Mouse (Mus musculus): ENCODE measurements around the gene Adprh. TPM values are rescaled to one million over a fixed set of nuclear protein-coding genes. Genes with fewer than 3 reads are reported as not detected.

Adprh gene
- polyA plus RNA-seq, 1 experiment from 2014 or later: 153 TPM

DNA sequence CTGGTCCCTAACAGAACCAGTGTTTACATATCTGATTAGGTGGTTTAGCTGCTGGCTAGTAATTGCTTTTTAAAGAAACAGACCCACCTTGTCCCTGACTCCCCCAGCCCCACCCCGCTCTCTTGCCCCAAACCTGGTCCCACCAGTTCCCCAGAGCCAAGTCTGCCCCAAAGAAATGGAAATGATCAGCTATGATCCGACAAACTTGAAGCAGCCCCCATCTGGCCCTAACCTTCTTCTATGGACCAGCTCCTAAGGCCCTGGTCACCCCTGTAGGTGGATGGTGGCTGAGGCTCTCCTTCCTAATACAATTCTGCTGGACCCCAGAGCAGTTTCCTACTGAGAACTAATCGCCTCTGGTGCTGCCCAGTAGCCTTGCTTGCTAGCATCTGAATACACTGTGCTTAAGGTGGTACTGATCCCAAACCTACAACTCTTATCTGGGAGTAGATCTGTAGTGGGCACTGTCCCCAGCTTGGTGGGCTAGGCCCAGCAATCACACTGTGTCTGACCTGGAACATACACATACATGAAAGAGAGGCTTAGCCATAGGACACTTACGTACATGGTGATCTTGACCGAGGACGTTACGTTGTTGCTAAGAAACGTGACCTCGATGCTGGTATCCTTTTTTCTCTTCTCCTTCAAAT is 52.1 kb downstream of the Adprh start:
- Histone ChIP-seq H3K4me3 (replicated peaks) (peak overlapping the region; percentile 32; the same call in 1 of the 2 replicates), H3K36me3 (no peaks in the 10 kb centered on the region), H3K27ac (replicated peaks) (peak overlapping the region; percentile 83), H3K27me3 (replicated peaks) (no peaks in the 10 kb centered on the region), H3K4me1 (peaks cover 16% of the 10 kb centered on the region), H3K4me2 (peak overlapping the region; percentile 54), H3K9me3 (replicated peaks) (no peaks in the 10 kb centered on the region), H3K9ac (replicated peaks) (peak overlapping the region; percentile 36; the same call in 1 of the 2 replicates)
- 80% methylated on average over 9 of the region's 9 CpGs for WGBS
- peak; percentile 45 for ATAC-seq (ENCODE audit: low FRiP score)

DNA sequence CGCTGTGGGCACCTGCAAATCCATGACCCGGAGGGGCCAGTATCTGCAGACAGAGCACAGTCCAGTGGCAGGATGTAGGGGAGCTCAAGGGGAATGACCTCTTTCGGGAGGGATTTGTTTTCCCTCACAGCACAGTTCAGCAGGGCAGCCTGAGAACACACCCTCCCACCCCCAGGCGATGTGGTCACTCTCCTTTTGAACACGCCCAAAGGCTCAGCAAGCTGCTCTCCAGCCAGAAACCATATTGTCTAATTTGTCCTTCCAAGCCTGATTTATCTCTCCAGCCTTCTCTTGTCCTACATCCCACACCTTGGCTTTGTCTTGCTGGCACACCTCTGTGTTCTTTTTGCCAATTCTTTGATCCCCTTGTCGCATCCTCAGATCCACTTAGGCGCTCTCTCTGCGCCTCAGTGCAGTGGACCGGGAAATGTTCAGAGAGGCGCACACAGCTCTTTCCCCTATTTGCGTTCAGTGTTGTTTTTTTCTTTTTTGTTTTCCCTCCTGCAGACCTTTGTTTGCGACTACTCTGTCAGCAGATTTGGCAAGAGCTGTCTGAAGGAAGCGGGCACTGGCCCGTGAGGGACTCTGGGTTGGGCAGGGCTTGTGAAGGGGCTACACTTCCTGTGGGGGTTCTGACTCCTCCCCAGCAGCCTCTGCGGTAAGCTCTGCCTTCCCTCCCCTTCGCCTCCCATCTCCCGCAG is 52.8 kb downstream of the Adprh start:
- Histone ChIP-seq H3K4me2 (peak overlapping the region; percentile 54), H3K4me3 (replicated peaks) (peak overlapping the region; percentile 32), H3K27ac (replicated peaks) (peak overlapping the region; percentile 83), H3K27me3 (replicated peaks) (no peaks in the 10 kb centered on the region), H3K9me3 (replicated peaks) (no peaks in the 10 kb centered on the region), H3K36me3 (no peaks in the 10 kb centered on the region), H3K4me1 (peaks cover 16% of the 10 kb centered on the region), H3K9ac (replicated peaks) (peak overlapping the region; percentile 36; the same call in 1 of the 2 replicates)
- ATAC-seq (ENCODE audit: low FRiP score): peak; percentile 95
- WGBS: 17% methylated on average over 17 of the region's 17 CpGs

DNA sequence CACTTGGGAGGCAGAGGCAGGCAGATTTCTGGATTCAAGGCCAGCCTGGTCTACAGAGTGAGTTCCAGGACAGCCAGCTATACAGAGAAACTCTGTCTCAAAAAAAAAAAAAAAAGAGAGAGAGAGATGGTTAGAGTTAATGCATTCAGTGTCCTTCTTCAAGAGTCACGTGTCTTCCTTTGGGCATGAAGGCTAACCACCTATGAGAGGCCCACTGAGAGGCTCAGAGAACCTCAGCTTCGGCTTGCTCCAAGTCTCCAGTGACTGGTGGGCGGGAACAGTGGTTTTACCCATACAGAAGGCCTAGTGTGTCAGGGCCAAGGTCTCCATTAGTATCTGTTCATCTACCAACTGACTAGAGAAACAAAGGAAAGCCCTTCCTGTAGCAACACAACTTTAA is 53.4 kb downstream of the Adprh start:
- WGBS: 82% methylated on average over 3 of the region's 3 CpGs
- no peak; the same call in 1 of the 2 replicates for ATAC-seq (ENCODE audit: low FRiP score)
- Histone ChIP-seq H3K36me3 (no peaks in the 10 kb centered on the region), H3K4me1 (peaks cover 16% of the 10 kb centered on the region), H3K4me2 (peak overlapping the region; percentile 54), H3K9me3 (replicated peaks) (no peaks in the 10 kb centered on the region), H3K4me3 (replicated peaks) (no peak overlapping the region), H3K27me3 (replicated peaks) (no peaks in the 10 kb centered on the region), H3K27ac (replicated peaks) (peak overlapping the region; percentile 83), H3K9ac (replicated peaks) (no peak overlapping the region)

DNA sequence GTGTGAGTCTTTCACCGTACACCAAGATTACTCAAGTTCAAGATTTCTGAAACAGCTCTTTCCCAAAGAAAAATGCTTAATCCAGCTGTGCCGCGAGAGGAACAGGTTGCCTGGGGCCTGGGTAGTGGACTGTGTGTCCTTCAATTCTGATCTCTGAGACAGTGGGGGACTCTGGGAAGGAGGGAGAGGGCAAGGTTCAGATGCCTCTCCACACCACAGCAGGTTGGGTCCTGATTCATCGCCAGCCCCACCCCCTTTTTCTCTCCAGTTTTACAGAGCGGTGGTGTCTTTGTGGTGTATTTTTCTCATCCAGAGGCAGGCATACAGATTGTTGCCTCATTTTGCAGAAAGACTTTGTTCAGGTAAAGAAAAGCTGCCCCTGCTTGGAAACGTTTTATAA is 54.2 kb downstream of the Adprh start:
- Histone ChIP-seq H3K4me1 (peaks cover 16% of the 10 kb centered on the region), H3K4me2 (no peak overlapping the region), H3K9ac (replicated peaks) (no peak overlapping the region), H3K27ac (replicated peaks) (no peak overlapping the region), H3K4me3 (replicated peaks) (no peak overlapping the region), H3K36me3 (no peaks in the 10 kb centered on the region), H3K9me3 (replicated peaks) (no peaks in the 10 kb centered on the region), H3K27me3 (replicated peaks) (no peaks in the 10 kb centered on the region)
- ATAC-seq (ENCODE audit: low FRiP score): no peak
- 93% methylated on average over 6 of the region's 6 CpGs for WGBS

DNA sequence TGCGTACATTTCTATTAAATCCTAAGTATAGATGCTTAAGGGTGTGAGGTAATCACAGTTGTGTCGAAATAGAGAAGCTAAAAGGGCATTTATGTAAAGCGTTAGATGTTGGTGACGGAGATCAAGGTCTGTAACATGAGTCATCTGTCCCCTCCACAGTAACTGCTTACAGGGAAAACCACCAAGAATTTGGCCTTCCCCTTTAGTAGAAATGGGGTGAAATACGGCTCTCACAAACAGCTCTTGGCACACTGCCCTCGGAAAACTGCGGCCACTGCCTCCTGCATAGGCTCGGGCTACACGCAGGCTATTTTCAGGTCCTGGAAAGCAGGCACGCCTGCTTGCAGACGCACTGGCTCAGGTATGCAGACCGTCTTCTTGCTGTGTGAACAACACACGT is 56.3 kb downstream of the Adprh start:
- Histone ChIP-seq H3K4me3 (replicated peaks) (no peak overlapping the region), H3K4me2 (no peak overlapping the region), H3K4me1 (peaks cover 16% of the 10 kb centered on the region), H3K36me3 (no peaks in the 10 kb centered on the region), H3K9ac (replicated peaks) (no peak overlapping the region), H3K27ac (replicated peaks) (no peak overlapping the region), H3K27me3 (replicated peaks) (no peaks in the 10 kb centered on the region), H3K9me3 (replicated peaks) (no peaks in the 10 kb centered on the region)
- 60% methylated on average over 13 of the region's 13 CpGs for WGBS
- no peak for ATAC-seq (ENCODE audit: low FRiP score)

DNA sequence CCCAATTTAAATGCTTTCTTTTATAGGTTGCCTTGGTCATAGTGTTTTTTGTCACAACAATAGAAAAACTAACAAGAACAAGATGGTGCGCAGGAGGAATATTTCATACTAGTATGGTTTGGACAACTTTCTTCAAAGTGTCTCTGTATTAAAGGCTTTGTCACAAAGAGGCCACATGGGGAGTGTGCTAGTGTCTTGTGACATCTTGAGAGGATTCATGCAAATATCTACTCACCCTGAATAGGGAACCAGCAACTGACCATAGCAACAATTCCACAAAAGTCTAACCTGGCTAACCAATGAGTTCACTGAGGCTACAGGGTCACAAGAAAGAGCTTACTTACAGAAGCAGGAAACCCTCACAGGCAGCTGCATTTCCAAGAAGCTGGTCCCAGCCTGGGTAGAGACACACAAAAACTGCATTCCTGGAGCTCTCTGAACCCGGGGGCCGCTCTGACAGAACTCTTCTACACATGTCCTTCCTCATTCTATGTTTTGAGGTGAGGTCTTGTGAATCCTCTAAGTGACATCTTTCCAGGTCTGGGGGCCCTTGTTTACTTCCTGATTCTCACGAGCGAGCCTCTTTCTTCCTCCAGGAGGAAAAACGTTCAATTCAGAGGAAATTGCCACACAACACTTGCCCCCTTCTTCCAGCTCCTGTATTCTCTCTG is 57.3 kb downstream of the Adprh start:
- H3K27me3 ChIP-seq (replicated peaks): no peaks in the 10 kb centered on the region
- no peak overlapping the region for H3K27ac ChIP-seq (replicated peaks)
- 74% methylated on average over 6 of the region's 6 CpGs for WGBS
- H3K9me3 ChIP-seq (replicated peaks): no peaks in the 10 kb centered on the region
- no peak overlapping the region for H3K9ac ChIP-seq (replicated peaks)
- no peak overlapping the region for H3K4me2 ChIP-seq
- H3K4me3 ChIP-seq (replicated peaks): no peak overlapping the region
- no peaks in the 10 kb centered on the region for H3K36me3 ChIP-seq
- no peak for ATAC-seq (ENCODE audit: low FRiP score)
- H3K4me1 ChIP-seq: peaks cover 12% of the 10 kb centered on the region

DNA sequence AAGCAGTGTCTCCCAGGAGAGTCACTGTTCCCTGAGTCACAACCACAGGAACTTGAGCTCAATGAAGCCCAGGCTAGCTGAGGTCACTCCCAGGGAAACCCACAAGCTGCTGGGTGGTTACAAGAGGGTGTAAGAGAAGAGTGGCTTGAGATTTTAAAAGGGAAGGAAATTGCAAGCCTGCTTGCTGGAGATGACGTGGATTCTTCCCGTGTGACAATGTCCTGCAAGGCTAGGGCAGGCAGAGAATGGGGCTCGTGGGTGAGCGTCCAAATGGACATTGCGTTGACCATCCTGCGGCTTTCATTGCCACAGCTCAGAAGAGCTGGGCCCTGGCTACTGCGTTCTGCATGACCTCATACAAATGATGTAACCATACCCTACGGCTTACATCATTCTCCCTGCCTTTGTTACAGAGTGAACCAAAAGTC is 58.3 kb downstream of the Adprh start:
- Histone ChIP-seq H3K4me1 (peaks cover 2% of the 10 kb centered on the region), H3K27me3 (replicated peaks) (no peaks in the 10 kb centered on the region), H3K36me3 (no peaks in the 10 kb centered on the region), H3K9me3 (replicated peaks) (no peaks in the 10 kb centered on the region), H3K4me3 (replicated peaks) (no peak overlapping the region), H3K27ac (replicated peaks) (no peak overlapping the region), H3K4me2 (no peak overlapping the region), H3K9ac (replicated peaks) (no peak overlapping the region)
- WGBS: 89% methylated on average over 8 of the region's 8 CpGs
- ATAC-seq (ENCODE audit: low FRiP score): no peak

Other genes starting within 250 kb of the Adprh start
- gene Nr1i2, start 157.9 kb downstream of the Adprh start, polyA plus RNA-seq (2015; fragmentation: Nextera tagmentation; extraction: Ambion mirVana): 0.63 TPM in 1 of 2 replicates, not detected in the other
- gene Maats1, start 110.6 kb downstream of the Adprh start, polyA plus RNA-seq (2015; fragmentation: Nextera tagmentation; extraction: Ambion mirVana): 0.40 and 0.88 TPM in 2 replicates
- 95.8 and 101 TPM in 2 replicates for gene Cox17, start 105.7 kb downstream of the Adprh start, polyA plus RNA-seq (2015; fragmentation: Nextera tagmentation; extraction: Ambion mirVana)
- 0.72 TPM in 1 of 2 replicates, not detected in the other for gene Gm21987, start 105.7 kb downstream of the Adprh start, polyA plus RNA-seq (2015; fragmentation: Nextera tagmentation; extraction: Ambion mirVana)
- gene Popdc2, start 90.5 kb downstream of the Adprh start, polyA plus RNA-seq (2015; fragmentation: Nextera tagmentation; extraction: Ambion mirVana): 1.0 and 2.0 TPM in 2 replicates
- gene Pla1a, start 19.6 kb downstream of the Adprh start, polyA plus RNA-seq (2015; fragmentation: Nextera tagmentation; extraction: Ambion mirVana): 1.2 and 1.4 TPM in 2 replicates
- gene Cd80, start 2.9 kb upstream of the Adprh start, polyA plus RNA-seq (2015; fragmentation: Nextera tagmentation; extraction: Ambion mirVana): 0.37 and 0.44 TPM in 2 replicates
- gene Timmdc1, start 70.0 kb upstream of the Adprh start, polyA plus RNA-seq (2015; fragmentation: Nextera tagmentation; extraction: Ambion mirVana): 33.4 and 34.8 TPM in 2 replicates
- gene Poglut1, start 97.6 kb upstream of the Adprh start, polyA plus RNA-seq (2015; fragmentation: Nextera tagmentation; extraction: Ambion mirVana): 53.2 and 54.3 TPM in 2 replicates
- gene Tmem39a, start 106.0 kb upstream of the Adprh start, polyA plus RNA-seq (2015; fragmentation: Nextera tagmentation; extraction: Ambion mirVana): 38.6 and 50.7 TPM in 2 replicates